Mouse (Mus musculus): ENCODE measurements around the gene Gfod2. TPM values are rescaled to one million over a fixed set of nuclear protein-coding genes. Genes with fewer than 3 reads are reported as not detected.

Gfod2 gene
- polyA plus RNA-seq, 1 experiment from 2014 or later, result 75.4 TPM

- Histone ChIP-seq H3K4me3 (replicated peaks; ENCODE audit: low read depth, low read length) (no peak overlapping the region), H3K9me3 (ENCODE audit: control insufficient read depth, low read length) (no peaks in the 10 kb centered on the region), H3K36me3 (ENCODE audit: control insufficient read depth, insufficient read depth, low read length) (peaks cover 5% of the 10 kb centered on the region; the same call in 1 of the 2 replicates), H3K27me3 (ENCODE audit: control insufficient read depth, insufficient read depth, low read length) (no peaks in the 10 kb centered on the region), H3K4me2 (ENCODE audit: low read length) (no peak overlapping the region), H3K27ac (replicated peaks; ENCODE audit: low read depth, low read length) (no peak overlapping the region), H3K4me1 (ENCODE audit: control insufficient read depth, insufficient read depth, low read length) (no peaks in the 10 kb centered on the region), H3K9ac (replicated peaks; ENCODE audit: low read length) (no peak overlapping the region)
- ATAC-seq (ENCODE audit: low FRiP score, low TSS enrichment) (no peak), DNase-seq (no peak)
- 90% methylated on average over 1 of the region's 1 CpGs for WGBS
Measured at GRCm38 (mm10) chr8:105795785-105796184, 37.3 kb upstream of the Gfod2 start.

DNA sequence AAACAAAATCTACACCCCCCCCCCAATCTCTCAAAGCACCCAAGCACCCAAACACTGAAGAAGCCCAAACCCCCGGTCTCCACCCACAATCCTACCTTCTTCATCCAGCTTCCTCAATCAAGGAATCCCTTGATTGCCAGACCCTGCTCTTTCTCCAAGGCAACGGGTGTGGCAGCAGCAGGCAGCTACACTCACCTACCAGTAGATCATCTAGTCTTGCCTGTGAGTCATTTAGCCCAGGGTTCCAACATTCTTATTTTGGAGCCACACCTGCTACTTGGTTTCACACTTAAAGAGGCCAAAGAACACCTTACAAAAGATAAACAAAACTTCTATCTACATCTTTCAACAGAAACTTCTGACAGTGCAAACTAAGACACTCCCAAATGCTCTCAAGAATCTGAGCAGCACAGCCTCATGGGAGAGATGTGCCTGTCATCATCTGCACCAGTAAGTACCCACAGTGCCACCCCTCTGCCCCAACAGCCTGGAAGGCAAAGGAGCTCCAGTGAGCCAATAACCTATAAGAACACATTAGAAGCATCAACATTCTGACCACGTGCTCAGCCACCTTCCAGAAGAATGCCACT lies 35.6 kb upstream of the Gfod2 start:
- Histone ChIP-seq H3K4me3 (replicated peaks; ENCODE audit: low read depth, low read length) (no peak overlapping the region), H3K9ac (replicated peaks; ENCODE audit: low read length) (no peak overlapping the region), H3K27me3 (ENCODE audit: control insufficient read depth, insufficient read depth, low read length) (no peaks in the 10 kb centered on the region), H3K36me3 (ENCODE audit: control insufficient read depth, insufficient read depth, low read length) (peaks cover 5% of the 10 kb centered on the region; the same call in 1 of the 2 replicates), H3K4me1 (ENCODE audit: control insufficient read depth, insufficient read depth, low read length) (no peaks in the 10 kb centered on the region), H3K4me2 (ENCODE audit: low read length) (no peak overlapping the region), H3K27ac (replicated peaks; ENCODE audit: low read depth, low read length) (no peak overlapping the region), H3K9me3 (ENCODE audit: control insufficient read depth, low read length) (no peaks in the 10 kb centered on the region)
- no peak for DNase-seq
- no peak for ATAC-seq (ENCODE audit: low FRiP score, low TSS enrichment)
- 90% methylated on average over 3 of the region's 3 CpGs for WGBS

GRCm38 (mm10) chr8:105793331-105793730 lies 34.9 kb upstream of the Gfod2 start:
- ATAC-seq (ENCODE audit: low FRiP score, low TSS enrichment) (no peak), DNase-seq (no peak)
- Histone ChIP-seq H3K4me3 (replicated peaks; ENCODE audit: low read depth, low read length) (no peak overlapping the region), H3K9ac (replicated peaks; ENCODE audit: low read length) (no peak overlapping the region), H3K27me3 (ENCODE audit: control insufficient read depth, insufficient read depth, low read length) (no peaks in the 10 kb centered on the region), H3K4me2 (ENCODE audit: low read length) (no peak overlapping the region), H3K4me1 (ENCODE audit: control insufficient read depth, insufficient read depth, low read length) (no peaks in the 10 kb centered on the region), H3K27ac (replicated peaks; ENCODE audit: low read depth, low read length) (no peak overlapping the region), H3K36me3 (ENCODE audit: control insufficient read depth, insufficient read depth, low read length) (peaks cover 5% of the 10 kb centered on the region; the same call in 1 of the 2 replicates), H3K9me3 (ENCODE audit: control insufficient read depth, low read length) (no peaks in the 10 kb centered on the region)
- WGBS, result 94% methylated on average over 1 of the region's 1 CpGs

DNA sequence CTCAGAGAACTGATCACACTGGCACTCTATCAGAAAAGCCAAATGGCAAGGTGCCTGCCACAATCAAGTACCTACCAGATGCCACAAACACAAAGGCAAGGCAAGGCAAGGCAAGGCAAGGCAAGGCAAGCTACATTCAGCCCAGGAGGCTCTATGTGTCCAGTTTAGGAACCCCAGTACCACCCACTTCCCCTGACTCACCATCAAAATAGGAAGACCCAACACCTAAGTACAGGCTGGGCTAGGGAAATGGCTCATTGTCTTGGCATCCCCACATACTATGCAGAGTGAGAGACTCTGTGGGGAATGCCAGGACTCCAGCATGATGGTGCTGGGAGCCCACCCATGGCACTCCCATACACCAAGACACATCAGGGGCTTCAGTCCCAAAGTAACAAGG lies 31.2 kb upstream of the Gfod2 start:
- DNase-seq, result no peak
- Histone ChIP-seq H3K9ac (replicated peaks; ENCODE audit: low read length) (no peak overlapping the region), H3K4me3 (replicated peaks; ENCODE audit: low read depth, low read length) (no peak overlapping the region), H3K27ac (replicated peaks; ENCODE audit: low read depth, low read length) (no peak overlapping the region), H3K27me3 (ENCODE audit: control insufficient read depth, insufficient read depth, low read length) (no peaks in the 10 kb centered on the region), H3K36me3 (ENCODE audit: control insufficient read depth, insufficient read depth, low read length) (peaks cover 19% of the 10 kb centered on the region), H3K4me2 (ENCODE audit: low read length) (no peak overlapping the region), H3K4me1 (ENCODE audit: control insufficient read depth, insufficient read depth, low read length) (no peaks in the 10 kb centered on the region), H3K9me3 (ENCODE audit: control insufficient read depth, low read length) (no peaks in the 10 kb centered on the region)
- no peak for ATAC-seq (ENCODE audit: low FRiP score, low TSS enrichment)

DNA sequence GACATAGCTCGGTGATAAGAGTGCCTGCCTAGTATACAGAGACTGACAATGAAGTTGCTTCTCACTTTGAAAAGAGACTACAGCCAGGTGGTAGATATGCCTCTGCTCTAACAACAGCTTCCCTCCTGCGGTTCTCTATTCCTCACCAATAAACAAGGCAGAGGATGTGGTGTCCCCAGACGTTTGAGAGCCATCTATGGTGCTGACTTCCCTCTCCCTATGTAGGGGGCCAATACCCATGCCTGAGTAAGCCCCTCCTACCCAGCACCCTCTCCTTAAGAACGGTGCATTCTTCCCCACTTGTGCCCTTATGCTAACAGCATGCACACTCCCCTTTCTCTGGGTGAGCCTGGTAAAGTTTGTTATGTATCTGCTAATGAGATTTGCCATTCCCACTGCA lies 30.5 kb upstream of the Gfod2 start:
- ATAC-seq (ENCODE audit: low FRiP score, low TSS enrichment) (no peak), DNase-seq (no peak)
- no peaks in the 10 kb centered on the region for H3K27me3 ChIP-seq (ENCODE audit: control insufficient read depth, insufficient read depth, low read length)
- H3K9me3 ChIP-seq (ENCODE audit: control insufficient read depth, low read length), result no peaks in the 10 kb centered on the region
- H3K36me3 ChIP-seq (ENCODE audit: control insufficient read depth, insufficient read depth, low read length), result peaks cover 20% of the 10 kb centered on the region
- H3K4me1 ChIP-seq (ENCODE audit: control insufficient read depth, insufficient read depth, low read length), result no peaks in the 10 kb centered on the region
- H3K4me3 ChIP-seq (replicated peaks; ENCODE audit: low read depth, low read length), result no peak overlapping the region
- no peak overlapping the region for H3K9ac ChIP-seq (replicated peaks; ENCODE audit: low read length)
- no peak overlapping the region for H3K4me2 ChIP-seq (ENCODE audit: low read length)
- 66% methylated on average over 4 of the region's 4 CpGs for WGBS
- no peak overlapping the region for H3K27ac ChIP-seq (replicated peaks; ENCODE audit: low read depth, low read length)

DNA sequence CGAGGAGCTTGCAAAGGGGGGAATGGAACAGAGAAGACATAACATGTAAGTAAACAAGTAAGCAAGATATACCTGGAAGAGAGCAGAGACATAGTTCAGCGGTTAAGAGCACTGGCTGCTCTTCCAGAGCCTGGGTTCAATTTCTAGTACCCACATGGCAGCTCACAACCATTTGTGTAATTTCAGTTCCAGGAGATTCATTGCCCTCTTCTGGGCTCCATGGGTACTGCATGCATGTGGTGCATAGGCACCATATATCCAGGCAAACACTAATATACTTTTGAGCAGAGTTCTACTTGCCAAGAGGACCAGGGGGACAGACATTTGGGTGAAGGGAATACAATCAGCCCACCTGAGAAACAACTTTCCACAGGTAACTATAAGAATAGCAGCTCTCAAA lies 29.8 kb upstream of the Gfod2 start:
- Histone ChIP-seq H3K27me3 (ENCODE audit: control insufficient read depth, insufficient read depth, low read length) (no peaks in the 10 kb centered on the region), H3K27ac (replicated peaks; ENCODE audit: low read depth, low read length) (no peak overlapping the region), H3K9ac (replicated peaks; ENCODE audit: low read length) (no peak overlapping the region), H3K36me3 (ENCODE audit: control insufficient read depth, insufficient read depth, low read length) (peaks cover 24% of the 10 kb centered on the region), H3K4me2 (ENCODE audit: low read length) (no peak overlapping the region), H3K4me3 (replicated peaks; ENCODE audit: low read depth, low read length) (no peak overlapping the region), H3K9me3 (ENCODE audit: control insufficient read depth, low read length) (no peaks in the 10 kb centered on the region), H3K4me1 (ENCODE audit: control insufficient read depth, insufficient read depth, low read length) (no peaks in the 10 kb centered on the region)
- DNase-seq, result peak; percentile 60
- ATAC-seq (ENCODE audit: low FRiP score, low TSS enrichment), result no peak
- 93% methylated on average over 2 of the region's 2 CpGs for WGBS

GRCm38 (mm10) chr8:105780298-105780697 lies 21.8 kb upstream of the Gfod2 start:
- no peak overlapping the region for H3K4me2 ChIP-seq (ENCODE audit: low read length)
- whole genome bisulfite sequencing, result 92% methylated on average over 5 of the region's 5 CpGs
- H3K36me3 ChIP-seq (ENCODE audit: control insufficient read depth, insufficient read depth, low read length), result peaks cover 83% of the 10 kb centered on the region
- no peak overlapping the region for H3K9ac ChIP-seq (replicated peaks; ENCODE audit: low read length)
- H3K27me3 ChIP-seq (ENCODE audit: control insufficient read depth, insufficient read depth, low read length), result no peaks in the 10 kb centered on the region
- H3K27ac ChIP-seq (replicated peaks; ENCODE audit: low read depth, low read length), result no peak overlapping the region
- no peaks in the 10 kb centered on the region for H3K4me1 ChIP-seq (ENCODE audit: control insufficient read depth, insufficient read depth, low read length)
- DNase-seq (no peak), ATAC-seq (ENCODE audit: low FRiP score, low TSS enrichment) (no peak)
- no peaks in the 10 kb centered on the region for H3K9me3 ChIP-seq (ENCODE audit: control insufficient read depth, low read length)
- H3K4me3 ChIP-seq (replicated peaks; ENCODE audit: low read depth, low read length), result no peak overlapping the region

- no peak for ATAC-seq (ENCODE audit: low FRiP score, low TSS enrichment)
- Histone ChIP-seq H3K9ac (replicated peaks; ENCODE audit: low read length) (no peak overlapping the region), H3K4me1 (ENCODE audit: control insufficient read depth, insufficient read depth, low read length) (no peaks in the 10 kb centered on the region), H3K4me3 (replicated peaks; ENCODE audit: low read depth, low read length) (no peak overlapping the region), H3K27ac (replicated peaks; ENCODE audit: low read depth, low read length) (no peak overlapping the region), H3K27me3 (ENCODE audit: control insufficient read depth, insufficient read depth, low read length) (no peaks in the 10 kb centered on the region), H3K9me3 (ENCODE audit: control insufficient read depth, low read length) (no peaks in the 10 kb centered on the region), H3K4me2 (ENCODE audit: low read length) (no peak overlapping the region), H3K36me3 (ENCODE audit: control insufficient read depth, insufficient read depth, low read length) (peaks cover 92% of the 10 kb centered on the region)
- whole genome bisulfite sequencing, result 94% methylated on average over 2 of the region's 2 CpGs
- no peak for DNase-seq
Measured at GRCm38 (mm10) chr8:105777833-105778232, 19.4 kb upstream of the Gfod2 start.

DNA sequence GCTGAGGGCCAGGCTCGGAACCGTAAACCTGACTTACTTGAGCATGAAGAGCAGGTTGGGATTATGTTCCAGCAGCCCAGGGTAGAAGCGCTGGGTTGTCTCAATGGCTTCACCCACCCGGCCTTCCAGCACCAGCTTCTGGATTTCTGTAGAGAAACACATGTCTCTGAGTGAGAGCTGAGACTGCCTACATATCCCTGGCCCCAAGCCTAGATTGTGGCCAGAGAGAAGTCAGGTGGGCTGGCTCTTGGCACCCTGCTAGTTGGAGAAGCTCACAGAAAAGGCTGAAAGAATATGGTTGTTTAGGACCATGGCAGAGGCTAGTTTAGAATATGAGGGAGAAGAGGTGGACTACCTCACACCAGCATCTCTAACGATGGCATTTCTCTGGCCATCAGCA lies 16.0 kb upstream of the Gfod2 start:
- H3K4me1 ChIP-seq (ENCODE audit: control insufficient read depth, insufficient read depth, low read length), result no peaks in the 10 kb centered on the region
- H3K4me2 ChIP-seq (ENCODE audit: low read length), result no peak overlapping the region
- H3K9me3 ChIP-seq (ENCODE audit: control insufficient read depth, low read length), result no peaks in the 10 kb centered on the region
- peaks cover 91% of the 10 kb centered on the region for H3K36me3 ChIP-seq (ENCODE audit: control insufficient read depth, insufficient read depth, low read length)
- ATAC-seq (ENCODE audit: low FRiP score, low TSS enrichment) (no peak), DNase-seq (no peak)
- H3K27me3 ChIP-seq (ENCODE audit: control insufficient read depth, insufficient read depth, low read length), result no peaks in the 10 kb centered on the region
- WGBS, result 95% methylated on average over 5 of the region's 5 CpGs
- no peak overlapping the region for H3K4me3 ChIP-seq (replicated peaks; ENCODE audit: low read depth, low read length)
- no peak overlapping the region for H3K9ac ChIP-seq (replicated peaks; ENCODE audit: low read length)
- H3K27ac ChIP-seq (replicated peaks; ENCODE audit: low read depth, low read length), result no peak overlapping the region
